Mouse (Mus musculus): Measurements from ENCODE around the gene Rgl2. TPM values are rescaled to one million over a fixed set of nuclear protein-coding genes. Genes with fewer than 3 reads are reported as not detected.

The Rgl2 gene
- total RNA-seq, 1 experiment, result 65.8 TPM

DNA sequence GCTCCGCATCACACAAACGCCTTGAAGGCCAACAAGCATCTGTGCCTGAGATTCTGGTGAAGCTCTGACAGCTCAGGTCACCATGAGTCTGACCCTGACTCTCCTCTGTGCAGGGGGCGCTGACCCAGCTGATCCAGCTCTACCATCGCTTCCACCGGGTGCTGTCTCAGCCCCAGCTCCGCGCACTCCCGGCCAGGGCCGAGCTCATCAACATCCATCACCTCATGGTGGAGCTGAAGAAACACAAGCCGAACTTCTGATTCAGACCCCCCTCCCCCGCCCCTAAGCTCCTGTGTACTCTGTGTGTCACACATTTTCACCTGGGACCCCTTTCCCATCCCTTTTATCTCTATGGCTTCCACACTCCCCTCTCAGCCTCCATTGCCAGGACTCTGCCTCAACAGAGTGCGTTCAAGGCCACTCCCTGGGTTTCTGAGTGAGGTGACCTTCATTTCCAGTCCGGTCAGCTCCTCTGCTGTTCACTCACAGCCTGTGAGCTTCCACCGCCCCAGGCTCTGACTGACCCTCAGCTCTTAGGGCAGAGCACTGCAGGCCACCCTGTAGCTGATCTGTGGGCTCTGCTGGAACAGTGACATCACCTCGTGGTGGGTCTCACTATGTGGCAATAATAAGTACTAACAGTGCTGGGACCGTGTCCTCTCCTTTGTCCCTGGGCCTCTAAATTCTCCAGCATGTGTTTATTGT is 36.7 kb downstream of the Rgl2 start:
- no peaks in the 10 kb centered on the region for H3K9me3 ChIP-seq (ENCODE audit: control insufficient read depth, insufficient read depth, low read depth, low read length)
- TF ChIP-seq MAFK (IDR thresholded peaks at IDR 0.05; ENCODE audit: insufficient read depth, low read depth, low read length), result no peak
- no peak for TF ChIP-seq HCFC1 (IDR thresholded peaks at IDR 0.05; ENCODE audit: borderline replicate concordance, insufficient read depth, low read length)
- H3K4me1 ChIP-seq (ENCODE audit: control insufficient read depth in 2 of 2, insufficient read depth in 2 of 2, low read length in 2 of 2, poor library complexity in 1 of 2), result no peaks in the 10 kb centered on the region
- DNase-seq (ENCODE audit: low read depth, low spot score), result no peak
- H3K4me3 ChIP-seq (ENCODE audit: insufficient read depth in 1 of 2, low read depth in 1 of 2, low read length in 2 of 2, poor library complexity in 1 of 2, severe bottlenecking in 1 of 2), result no peak overlapping the region
- no peak overlapping the region for H3K9ac ChIP-seq (ENCODE audit: insufficient read depth, low read depth, low read length, poor library complexity, severe bottlenecking)
- H3K27ac ChIP-seq (ENCODE audit: insufficient read depth, low read depth, low read length, poor library complexity, severe bottlenecking), result no peak overlapping the region
- peaks cover 31% of the 10 kb centered on the region; the same call in 1 of the 2 replicates for H3K36me3 ChIP-seq (ENCODE audit: control insufficient read depth, insufficient read depth, low read length, poor library complexity, severe bottlenecking)
- in situ Hi-C loops (cut with MboI; ENCODE audit: low sequenced_read_pairs in 2 of 2, unreplicated experiment in 2 of 2), result no loop called here

DNA sequence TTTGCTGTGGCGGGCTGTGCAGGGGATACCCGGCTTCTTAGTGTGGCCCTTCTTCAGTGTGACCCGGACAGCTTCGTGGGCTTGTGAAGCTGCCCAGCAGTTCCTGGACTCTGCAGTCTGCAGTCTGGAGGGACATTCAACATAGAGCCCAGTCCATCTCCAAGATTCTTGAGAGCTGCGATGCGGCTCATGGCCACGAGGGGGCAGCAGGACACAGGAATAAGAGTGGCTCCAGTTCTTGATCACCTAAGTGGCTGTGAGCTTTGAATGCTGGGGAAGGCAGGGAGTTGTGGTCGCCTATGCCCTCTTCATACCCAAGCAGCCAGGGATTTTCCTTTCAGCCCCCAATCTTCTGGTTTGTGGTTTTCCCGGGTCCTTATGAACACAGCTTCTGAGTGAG is 39.1 kb downstream of the Rgl2 start:
- in situ Hi-C loops (cut with MboI; ENCODE audit: low sequenced_read_pairs in 2 of 2, unreplicated experiment in 2 of 2), result no loop called here
- Histone ChIP-seq H3K36me3 (ENCODE audit: control insufficient read depth, insufficient read depth, low read length, poor library complexity, severe bottlenecking) (peaks cover 13% of the 10 kb centered on the region; the same call in 1 of the 2 replicates), H3K27ac (ENCODE audit: insufficient read depth, low read depth, low read length, poor library complexity, severe bottlenecking) (no peak overlapping the region), H3K4me3 (ENCODE audit: insufficient read depth in 1 of 2, low read depth in 1 of 2, low read length in 2 of 2, poor library complexity in 1 of 2, severe bottlenecking in 1 of 2) (no peak overlapping the region), H3K9ac (ENCODE audit: insufficient read depth, low read depth, low read length, poor library complexity, severe bottlenecking) (peak overlapping the region; percentile 33; the same call in 1 of the 2 replicates), H3K4me1 (ENCODE audit: control insufficient read depth in 2 of 2, insufficient read depth in 2 of 2, low read length in 2 of 2, poor library complexity in 1 of 2) (no peaks in the 10 kb centered on the region), H3K9me3 (ENCODE audit: control insufficient read depth, insufficient read depth, low read depth, low read length) (no peaks in the 10 kb centered on the region)
- TF ChIP-seq ZC3H11A (IDR thresholded peaks at IDR 0.05; ENCODE audit: borderline replicate concordance, low read depth, low read length) (peak; percentile 8; the same call in 1 of the 2 replicates), HCFC1 (IDR thresholded peaks at IDR 0.05; ENCODE audit: borderline replicate concordance, insufficient read depth, low read length) (no peak)
- DNase-seq (ENCODE audit: low read depth, low spot score), result peak; percentile 81

DNA sequence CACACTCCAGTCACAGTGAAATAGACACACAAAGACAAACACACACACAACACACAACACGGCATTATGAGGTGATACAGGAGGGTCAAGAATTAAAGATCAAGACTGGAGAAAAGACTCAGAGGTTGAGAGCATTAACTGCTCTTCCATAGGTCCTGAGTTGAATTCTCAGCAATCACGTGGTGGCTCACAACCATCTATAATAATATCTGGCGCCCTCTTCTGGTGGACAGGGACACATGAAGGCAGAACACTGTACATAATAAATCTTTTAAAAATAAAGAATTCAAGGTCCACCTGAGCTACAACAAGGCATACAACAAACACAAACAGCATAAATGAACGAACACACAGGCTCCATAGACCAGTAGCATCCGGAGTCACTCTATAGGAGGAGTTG is 39.6 kb downstream of the Rgl2 start:
- Histone ChIP-seq H3K27ac (ENCODE audit: insufficient read depth, low read depth, low read length, poor library complexity, severe bottlenecking) (no peak overlapping the region), H3K4me1 (ENCODE audit: control insufficient read depth in 2 of 2, insufficient read depth in 2 of 2, low read length in 2 of 2, poor library complexity in 1 of 2) (no peaks in the 10 kb centered on the region), H3K36me3 (ENCODE audit: control insufficient read depth, insufficient read depth, low read length, poor library complexity, severe bottlenecking) (peaks cover 13% of the 10 kb centered on the region; the same call in 1 of the 2 replicates), H3K4me3 (ENCODE audit: insufficient read depth in 1 of 2, low read depth in 1 of 2, low read length in 2 of 2, poor library complexity in 1 of 2, severe bottlenecking in 1 of 2) (no peak overlapping the region), H3K9me3 (ENCODE audit: control insufficient read depth, insufficient read depth, low read depth, low read length) (no peaks in the 10 kb centered on the region), H3K9ac (ENCODE audit: insufficient read depth, low read depth, low read length, poor library complexity, severe bottlenecking) (peak overlapping the region; percentile 33; the same call in 1 of the 2 replicates)
- in situ Hi-C loops (cut with MboI; ENCODE audit: low sequenced_read_pairs in 2 of 2, unreplicated experiment in 2 of 2), result no loop called here
- TF ChIP-seq CHD2 (IDR thresholded peaks at IDR 0.05; ENCODE audit: low read depth, low read length), result no peak
- no peak for TF ChIP-seq HCFC1 (IDR thresholded peaks at IDR 0.05; ENCODE audit: borderline replicate concordance, insufficient read depth, low read length)
- TF ChIP-seq ZNF384 (IDR thresholded peaks at IDR 0.05; ENCODE audit: low read depth, low read length), result no peak
- TF ChIP-seq ZC3H11A (IDR thresholded peaks at IDR 0.05; ENCODE audit: borderline replicate concordance, low read depth, low read length), result no peak
- no peak for TF ChIP-seq MAFK (IDR thresholded peaks at IDR 0.05; ENCODE audit: insufficient read depth, low read depth, low read length)
- DNase-seq (ENCODE audit: low read depth, low spot score), result peak; percentile 81

DNA sequence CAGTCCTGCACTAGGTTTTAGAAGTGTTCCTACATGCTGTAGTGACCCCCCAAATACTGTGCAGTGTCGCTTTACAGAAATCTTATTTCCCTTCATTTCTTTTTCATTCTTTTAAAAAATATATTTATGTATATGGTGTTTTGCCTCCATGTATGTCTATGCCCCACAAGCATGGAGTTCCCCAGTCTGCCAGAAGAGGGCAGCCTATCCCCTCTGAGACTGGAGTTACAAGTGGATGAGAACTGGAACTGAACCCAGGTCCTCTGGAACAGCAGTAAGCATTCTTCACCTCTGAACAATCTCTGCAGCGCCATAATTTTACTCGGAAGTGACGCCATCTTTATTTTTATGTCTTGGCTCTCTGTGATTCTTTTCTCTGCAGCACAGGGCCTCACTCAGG is 40.1 kb downstream of the Rgl2 start:
- TF ChIP-seq ZNF384 (IDR thresholded peaks at IDR 0.05; ENCODE audit: low read depth, low read length) (no peak), ZC3H11A (IDR thresholded peaks at IDR 0.05; ENCODE audit: borderline replicate concordance, low read depth, low read length) (no peak), CHD2 (IDR thresholded peaks at IDR 0.05; ENCODE audit: low read depth, low read length) (no peak), MAFK (IDR thresholded peaks at IDR 0.05; ENCODE audit: insufficient read depth, low read depth, low read length) (no peak), HCFC1 (IDR thresholded peaks at IDR 0.05; ENCODE audit: borderline replicate concordance, insufficient read depth, low read length) (no peak)
- peaks cover 13% of the 10 kb centered on the region; the same call in 1 of the 2 replicates for H3K36me3 ChIP-seq (ENCODE audit: control insufficient read depth, insufficient read depth, low read length, poor library complexity, severe bottlenecking)
- H3K4me3 ChIP-seq (ENCODE audit: insufficient read depth in 1 of 2, low read depth in 1 of 2, low read length in 2 of 2, poor library complexity in 1 of 2, severe bottlenecking in 1 of 2), result no peak overlapping the region
- H3K9me3 ChIP-seq (ENCODE audit: control insufficient read depth, insufficient read depth, low read depth, low read length), result no peaks in the 10 kb centered on the region
- H3K9ac ChIP-seq (ENCODE audit: insufficient read depth, low read depth, low read length, poor library complexity, severe bottlenecking), result no peak overlapping the region
- in situ Hi-C loops (cut with MboI; ENCODE audit: low sequenced_read_pairs in 2 of 2, unreplicated experiment in 2 of 2), result no loop called here
- no peak for DNase-seq (ENCODE audit: low read depth, low spot score)
- H3K27ac ChIP-seq (ENCODE audit: insufficient read depth, low read depth, low read length, poor library complexity, severe bottlenecking), result no peak overlapping the region
- H3K4me1 ChIP-seq (ENCODE audit: control insufficient read depth in 2 of 2, insufficient read depth in 2 of 2, low read length in 2 of 2, poor library complexity in 1 of 2), result no peaks in the 10 kb centered on the region

DNA sequence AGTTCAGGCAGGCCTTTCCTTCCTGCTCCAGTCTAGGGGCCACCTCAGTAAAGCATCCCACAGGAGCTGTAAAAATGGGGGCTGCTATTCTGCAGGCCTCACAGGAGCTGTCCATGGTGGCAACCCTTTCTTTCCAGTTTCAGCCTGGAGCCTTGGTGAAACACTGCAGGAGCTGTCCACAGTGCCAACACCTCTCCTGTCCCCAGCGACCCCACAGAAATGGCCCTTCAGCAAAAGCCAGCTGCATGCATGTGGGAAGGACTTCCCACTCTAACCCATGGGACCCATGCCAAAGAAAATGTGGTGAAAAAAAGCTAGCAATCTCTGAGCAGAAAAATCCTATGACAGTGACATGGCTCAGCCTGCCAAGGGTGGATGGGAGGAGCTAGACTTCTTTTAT is 43.3 kb downstream of the Rgl2 start:
- no peaks in the 10 kb centered on the region for H3K9me3 ChIP-seq (ENCODE audit: control insufficient read depth, insufficient read depth, low read depth, low read length)
- TF ChIP-seq ZNF384 (IDR thresholded peaks at IDR 0.05; ENCODE audit: low read depth, low read length) (no peak), ZC3H11A (IDR thresholded peaks at IDR 0.05; ENCODE audit: borderline replicate concordance, low read depth, low read length) (no peak), MAFK (IDR thresholded peaks at IDR 0.05; ENCODE audit: insufficient read depth, low read depth, low read length) (no peak), HCFC1 (IDR thresholded peaks at IDR 0.05; ENCODE audit: borderline replicate concordance, insufficient read depth, low read length) (no peak), CHD2 (IDR thresholded peaks at IDR 0.05; ENCODE audit: low read depth, low read length) (no peak)
- H3K4me3 ChIP-seq (ENCODE audit: insufficient read depth in 1 of 2, low read depth in 1 of 2, low read length in 2 of 2, poor library complexity in 1 of 2, severe bottlenecking in 1 of 2), result no peak overlapping the region
- no peak for DNase-seq (ENCODE audit: low read depth, low spot score)
- H3K27ac ChIP-seq (ENCODE audit: insufficient read depth, low read depth, low read length, poor library complexity, severe bottlenecking), result no peak overlapping the region
- no peak overlapping the region for H3K9ac ChIP-seq (ENCODE audit: insufficient read depth, low read depth, low read length, poor library complexity, severe bottlenecking)
- no peaks in the 10 kb centered on the region; a peak in 1 of 4 replicates for H3K4me1 ChIP-seq (ENCODE audit: control insufficient read depth in 2 of 2, insufficient read depth in 2 of 2, low read length in 2 of 2, poor library complexity in 1 of 2)
- H3K36me3 ChIP-seq (ENCODE audit: control insufficient read depth, insufficient read depth, low read length, poor library complexity, severe bottlenecking), result no peaks in the 10 kb centered on the region; the same call in 1 of the 2 replicates
- in situ Hi-C loops (cut with MboI; ENCODE audit: low sequenced_read_pairs in 2 of 2, unreplicated experiment in 2 of 2), result no loop called here
